Mouse (Mus musculus) cerebellum, adult 2 months (tissue): ENCODE measurements around the gene Hs2st1.

Experiments
- CTCF ChIP-seq: fragments of 200-500 bp; IDR thresholded peaks from 2 replicates; pipeline ENCODE4 v1.5.1; 2011; ENCODE audit warnings: low read depth, mild to moderate bottlenecking, control low read depth, low read length, moderate library complexity, borderline replicate concordance; ENCODE audit not compliant: insufficient read depth
- POLR2A ChIP-seq: fragments of 200-500 bp; IDR thresholded peaks from 2 replicates; pipeline ENCODE4 v1.6.1; 2011; ENCODE audit warnings: low read length, control low read depth, borderline replicate concordance; ENCODE audit not compliant: insufficient read depth

GRCm38 (mm10) chr3:144437871-144438398, 132.0 kb downstream of the Hs2st1 start:
- TF ChIP-seq CTCF (no peak), POLR2A (no peak)
